Mouse (Mus musculus) cerebellum, adult (tissue): ENCODE measurements around the gene Mpg.
"Not testable (repeated sequence)": the region's sequence is repeated elsewhere in the genome, so short reads cannot be mapped to it uniquely, and the experiment has no call there.

Experiments
- ATAC-seq: cut with Nextera tagmentation; 2 replicates; pipeline ENCODE4 v1.9.2; 2017; ENCODE audit warnings: mild to moderate bottlenecking, moderate library complexity, mixed read lengths; ENCODE audit not compliant: insufficient number of reproducible peaks, low FRiP score, low TSS enrichment

Mpg gene

GRCm38 (mm10) chr11:32200992-32201391 is 25.3 kb upstream of the Mpg start:
- not testable (repeated sequence) for ATAC-seq

- ATAC-seq, result no peak
Observed at GRCm38 (mm10) chr11:32201922-32202685, 24.2 kb upstream of the Mpg start.

- ATAC-seq, result peak; percentile 100
Observed at GRCm38 (mm10) chr11:32205058-32205873, 21.0 kb upstream of the Mpg start, which contains the start of gene Snrnp25. Snrnp25 (plus strand) TSS chr11:32205415.

GRCm38 (mm10) chr11:32210623-32211022 is 15.7 kb upstream of the Mpg start:
- ATAC-seq, result no peak

GRCm38 (mm10) chr11:32215372-32216162 is 10.7 kb upstream of the Mpg start:
- no peak for ATAC-seq

GRCm38 (mm10) chr11:32216851-32217250 is 9.5 kb upstream of the Mpg start:
- peak; percentile 77 for ATAC-seq

GRCm38 (mm10) chr11:32218501-32219050 is 7.7 kb upstream of the Mpg start:
- ATAC-seq, result no peak

GRCm38 (mm10) chr11:32219287-32219686 is 7.0 kb upstream of the Mpg start:
- ATAC-seq, result no peak

- ATAC-seq, result no peak
Observed at GRCm38 (mm10) chr11:32220607-32221224, 5.6 kb upstream of the Mpg start.

- ATAC-seq, result no peak
Observed at GRCm38 (mm10) chr11:32221225-32221950, 4.9 kb upstream of the Mpg start.

- no peak for ATAC-seq
Observed at GRCm38 (mm10) chr11:32221951-32222409, 4.3 kb upstream of the Mpg start, which contains the start of gene Rhbdf1. Rhbdf1 (minus strand) TSS chr11:32222300.

GRCm38 (mm10) chr11:32222570-32223194 is 3.6 kb upstream of the Mpg start:
- ATAC-seq, result no peak

GRCm38 (mm10) chr11:32223297-32223967 is 2.9 kb upstream of the Mpg start:
- ATAC-seq, result no peak

- ATAC-seq, result no peak
Observed at GRCm38 (mm10) chr11:32224468-32225139, 1.7 kb upstream of the Mpg start.

GRCm38 (mm10) chr11:32225222-32226104 is 842 bp upstream of the Mpg start:
- no peak for ATAC-seq

GRCm38 (mm10) chr11:32227041-32227440 is 736 bp downstream of the Mpg start:
- ATAC-seq, result peak; percentile 42; the same call in 1 of the 2 replicates

GRCm38 (mm10) chr11:32227555-32227954 is 1.2 kb downstream of the Mpg start:
- ATAC-seq, result no peak
